Mouse (Mus musculus): ENCODE results near the gene Tob2. TPM values are rescaled to one million over a fixed set of nuclear protein-coding genes. Genes with fewer than 3 reads are reported as not detected.

Gene Tob2
- 34.5 and 37.6 TPM in 2 replicates for polyA plus RNA-seq (2012)

GRCm38 (mm10) chr15:81858517-81859329 lies at the start of gene Tob2:
Tob2 (minus strand) TSS chr15:81858796.
- TF ChIP-seq GATA1 (IDR thresholded peaks at IDR 0.05; ENCODE audit: low read length), result no peak

- TF ChIP-seq GATA1 (IDR thresholded peaks at IDR 0.05; ENCODE audit: low read length), result no peak
These were observed 49.4 kb upstream of the Tob2 start for GRCm38 (mm10) chr15:81907953-81908352.

DNA sequence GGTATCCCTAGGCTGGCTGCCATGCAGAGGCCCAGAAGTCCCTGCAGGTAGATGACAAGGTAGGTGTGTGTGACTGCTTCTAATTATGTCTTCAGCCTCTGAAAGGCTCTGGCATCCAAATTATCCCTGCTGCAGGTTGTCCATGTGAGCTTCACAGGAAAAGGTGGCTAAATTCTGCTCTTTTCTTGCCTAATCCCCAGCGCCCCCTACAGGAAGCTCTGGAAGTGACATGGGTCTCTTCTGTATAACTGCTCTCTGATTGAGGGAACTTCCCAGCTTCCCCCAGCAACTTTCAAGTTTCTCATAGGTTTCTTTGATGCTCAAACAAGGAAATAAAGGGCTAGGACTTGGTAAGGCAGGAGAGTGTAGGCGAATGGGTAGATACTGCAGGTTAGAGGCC lies 46.3 kb upstream of the Tob2 start:
- no peak for TF ChIP-seq GATA1 (IDR thresholded peaks at IDR 0.05; ENCODE audit: low read length)

DNA sequence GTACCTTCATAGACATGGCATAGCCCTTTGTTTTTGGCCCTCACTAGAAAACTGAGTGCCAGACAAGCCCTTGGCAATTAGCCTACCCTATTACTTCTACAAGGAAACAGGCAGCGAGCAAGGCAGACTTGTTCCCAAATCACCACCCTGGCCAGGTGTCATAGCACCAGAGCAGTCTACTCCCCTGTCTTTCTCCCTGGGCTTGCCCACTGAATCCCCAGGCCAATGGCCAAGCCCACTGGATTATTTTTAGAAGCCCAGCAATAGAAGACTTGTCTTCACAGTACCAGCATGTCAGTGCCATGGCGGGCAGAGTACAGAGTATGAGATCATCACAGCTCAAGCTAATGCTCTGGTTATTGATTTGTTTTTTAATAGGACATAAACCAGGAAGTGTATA lies 40.2 kb upstream of the Tob2 start:
- no peak for TF ChIP-seq GATA1 (IDR thresholded peaks at IDR 0.05; ENCODE audit: low read length)

DNA sequence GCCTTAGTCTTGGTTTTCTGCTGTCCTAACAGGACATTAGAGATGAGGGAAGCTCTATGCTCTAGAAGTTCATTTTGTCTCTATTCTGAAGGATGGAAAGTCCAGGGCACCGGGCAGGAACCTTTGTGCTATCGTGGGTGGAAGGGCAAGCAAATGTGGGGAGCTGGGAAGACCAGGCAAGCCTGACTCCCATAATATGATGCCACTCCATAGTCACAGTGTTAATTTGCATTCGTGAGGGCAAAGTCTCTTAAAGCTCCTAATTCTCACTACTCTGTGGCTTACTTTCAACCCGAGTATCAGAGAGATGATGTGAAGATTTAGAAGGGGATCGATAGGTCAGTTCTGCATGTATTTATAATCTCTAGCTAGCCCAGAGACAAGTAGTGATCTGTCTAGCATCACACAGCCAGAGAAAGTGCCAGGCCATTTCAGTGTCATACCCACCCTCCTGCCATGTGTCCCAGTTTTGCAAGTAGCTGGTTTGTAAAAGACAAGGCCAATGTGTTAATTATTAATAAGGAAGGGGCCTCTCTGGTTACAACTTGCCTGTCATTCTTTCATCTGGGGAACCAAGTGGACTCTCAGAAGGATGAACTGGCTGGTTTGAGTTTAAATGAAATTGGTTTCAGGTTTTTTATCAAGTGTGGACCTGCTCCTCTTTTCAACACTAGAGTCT lies 39.1 kb upstream of the Tob2 start:
- no peak for TF ChIP-seq GATA1 (IDR thresholded peaks at IDR 0.05; ENCODE audit: low read length)

GRCm38 (mm10) chr15:81896407-81896806 lies 37.8 kb upstream of the Tob2 start:
- TF ChIP-seq GATA1 (IDR thresholded peaks at IDR 0.05; ENCODE audit: low read length), result no peak

DNA sequence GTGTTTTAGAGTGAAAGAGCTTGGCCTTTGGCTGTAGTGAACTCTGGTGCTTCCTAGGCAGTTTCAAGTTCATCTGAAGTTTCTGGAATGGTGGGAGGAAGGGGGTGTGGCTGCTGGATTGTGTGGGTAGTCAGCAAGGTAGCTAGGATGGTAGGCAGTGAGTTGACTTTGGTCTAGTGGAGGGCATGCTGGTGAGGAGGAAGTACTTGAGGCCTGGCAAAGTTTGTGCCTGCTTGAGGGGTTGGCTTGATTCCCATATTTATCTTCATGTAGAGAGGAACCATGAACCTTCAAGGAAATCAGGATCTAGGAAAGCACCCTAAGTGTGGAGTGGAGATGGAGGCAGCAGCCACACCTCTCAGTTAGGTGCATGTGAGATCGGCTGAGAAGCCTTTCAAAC lies 35.4 kb upstream of the Tob2 start:
- no peak for TF ChIP-seq GATA1 (IDR thresholded peaks at IDR 0.05; ENCODE audit: low read length)

DNA sequence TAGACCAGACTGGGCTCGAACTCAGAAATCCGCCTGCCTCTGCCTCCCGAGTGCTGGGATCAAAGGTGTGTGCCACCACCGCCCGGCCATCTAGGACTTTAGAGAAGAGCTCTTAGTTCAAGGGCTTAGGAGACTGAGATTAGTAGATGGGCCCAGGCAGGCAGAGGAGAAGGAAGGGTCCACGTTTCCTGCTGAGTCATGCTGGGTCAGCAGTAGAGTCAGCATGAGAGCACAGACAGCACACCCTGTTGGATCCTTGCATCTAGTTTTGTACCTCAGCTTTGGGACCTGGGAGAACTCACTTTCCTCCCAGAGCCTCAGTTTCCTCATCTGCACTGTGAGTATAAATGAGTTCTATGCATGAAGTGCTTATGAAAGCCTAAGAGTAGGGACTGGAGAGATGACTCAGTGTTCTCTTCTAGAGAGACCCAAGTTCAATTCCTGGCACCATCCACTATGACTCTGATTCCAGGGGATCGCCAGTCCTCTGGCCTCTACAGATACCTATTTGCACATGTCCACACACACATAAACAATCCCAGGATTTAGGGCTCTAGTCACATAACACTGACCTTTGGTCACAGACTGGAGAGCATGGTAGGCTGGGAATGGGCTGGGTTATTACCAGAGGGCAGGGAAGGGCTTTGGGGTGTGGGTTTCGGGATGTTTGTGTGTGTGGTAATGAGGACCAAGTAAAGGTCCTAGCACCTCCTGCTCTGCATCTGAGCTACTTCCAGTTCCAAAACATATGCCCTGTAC lies 33.4 kb upstream of the Tob2 start:
- TF ChIP-seq GATA1 (IDR thresholded peaks at IDR 0.05; ENCODE audit: low read length), result no peak

DNA sequence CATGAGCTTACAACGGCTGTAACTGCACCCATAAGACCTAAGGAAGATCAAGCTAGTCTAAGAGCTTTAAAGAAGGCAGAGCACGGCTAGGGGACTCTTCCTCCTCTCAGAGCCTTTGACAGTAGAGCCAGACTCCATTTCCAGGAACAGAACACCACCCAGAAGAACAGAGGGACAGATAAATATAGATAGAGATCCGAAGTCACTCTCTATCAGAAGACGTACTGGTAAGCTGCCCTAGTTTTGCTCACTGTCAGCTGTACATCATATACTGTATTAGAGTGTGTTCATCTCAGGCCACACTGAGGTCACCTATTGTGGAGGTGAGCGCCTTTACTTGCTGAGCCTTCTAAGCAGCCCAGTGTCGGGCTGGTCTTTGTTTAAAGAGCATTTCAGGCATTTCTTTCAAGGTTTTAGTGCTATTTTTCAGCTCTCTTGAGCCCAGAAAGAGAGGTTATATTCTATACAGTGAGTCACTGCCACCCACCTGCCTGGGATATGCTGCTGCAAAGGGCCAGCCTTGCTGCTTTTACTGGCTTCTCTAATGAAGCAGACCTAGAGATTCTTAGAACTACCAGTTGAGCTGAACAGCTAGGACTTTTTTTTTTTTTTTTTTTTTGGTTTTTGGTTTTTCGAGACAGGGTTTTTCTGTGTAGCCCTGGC lies 32.7 kb upstream of the Tob2 start:
- TF ChIP-seq GATA1 (IDR thresholded peaks at IDR 0.05; ENCODE audit: low read length), result no peak

DNA sequence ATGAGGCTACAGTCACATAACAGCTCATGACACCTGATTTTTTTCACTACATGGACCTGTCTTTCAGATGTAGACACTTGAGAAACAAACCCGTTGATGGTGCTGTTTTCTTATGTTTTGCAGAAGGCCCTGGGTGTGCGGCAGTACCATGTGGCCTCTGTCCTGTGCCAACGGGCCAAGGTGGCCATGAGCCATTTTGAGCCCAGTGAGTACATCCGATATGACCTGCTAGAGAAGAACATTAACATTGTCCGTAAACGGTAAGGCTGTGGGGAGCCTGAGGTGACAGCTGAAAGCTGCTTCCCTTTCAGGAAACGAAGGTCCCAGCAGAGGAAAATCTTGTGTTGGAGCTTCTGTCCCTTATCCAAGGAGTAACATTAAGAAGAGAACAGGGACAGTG lies 30.6 kb upstream of the Tob2 start:
- TF ChIP-seq GATA1 (IDR thresholded peaks at IDR 0.05; ENCODE audit: low read length), result no peak

DNA sequence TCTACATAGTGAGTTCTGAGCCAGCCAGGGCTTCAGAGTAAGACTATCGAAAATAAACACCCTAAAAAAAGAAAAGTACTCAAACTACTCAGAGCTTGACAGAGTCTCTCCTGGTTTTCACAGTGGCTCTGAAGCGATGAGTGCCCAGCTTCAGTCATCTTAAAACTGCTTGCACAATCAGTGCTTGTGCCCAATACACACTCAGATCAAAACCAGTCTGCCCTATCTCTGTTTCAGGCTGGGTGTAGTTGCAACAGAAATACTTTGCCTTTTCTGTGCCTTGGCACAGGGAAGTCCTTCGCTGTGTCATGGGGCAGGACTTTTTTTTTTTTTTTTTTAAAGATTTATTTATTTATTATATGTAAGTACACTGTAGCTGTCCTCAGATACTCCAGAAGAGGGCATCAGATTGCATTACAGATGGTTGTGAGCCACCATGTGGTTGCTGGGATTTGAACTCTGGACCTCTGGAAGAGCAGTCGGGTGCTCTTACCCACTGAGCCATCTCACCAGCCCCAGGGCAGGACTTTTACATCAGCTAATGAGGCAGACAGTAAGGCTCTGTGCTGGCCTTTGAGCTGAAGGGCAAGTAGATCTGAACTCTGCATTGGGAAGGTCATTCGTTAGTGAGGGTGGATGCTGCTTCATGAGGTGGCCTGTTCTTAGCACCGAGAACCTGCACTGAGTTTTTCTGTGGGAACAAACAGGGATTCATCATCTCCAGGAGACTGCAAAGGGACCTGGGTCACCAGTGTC lies 28.4 kb upstream of the Tob2 start:
- TF ChIP-seq GATA1 (IDR thresholded peaks at IDR 0.05; ENCODE audit: low read length), result no peak

GRCm38 (mm10) chr15:81885418-81885934 lies 26.9 kb upstream of the Tob2 start:
- no peak for TF ChIP-seq GATA1 (IDR thresholded peaks at IDR 0.05; ENCODE audit: low read length)

- TF ChIP-seq GATA1 (IDR thresholded peaks at IDR 0.05; ENCODE audit: low read length), result no peak
These were observed 23.8 kb upstream of the Tob2 start for GRCm38 (mm10) chr15:81882348-81882747.

- TF ChIP-seq GATA1 (IDR thresholded peaks at IDR 0.05; ENCODE audit: low read length), result no peak
These were observed 21.2 kb upstream of the Tob2 start for GRCm38 (mm10) chr15:81879531-81880401.
